Mouse (Mus musculus) adrenal gland, postnatal 25 days (tissue): Measurements from ENCODE around the gene Rbm18. TPM values are rescaled to one million over a fixed set of nuclear protein-coding genes. Genes with fewer than 3 reads are reported as not detected.

ENCODE experiments used
- DNase-seq: peaks from one replicate; pipeline ENCODE4 v3.0.0; 2021; ENCODE audit warnings: mixed read lengths
- total RNA-seq: library from RNA; stranded (reverse); gene quantifications from 2 replicates; pipeline ENCODE4 v1.2.3, GENCODE M21; 2021

The Rbm18 gene
- total RNA-seq, 1 experiment from 2014 or later = 27.0 TPM

DNA sequence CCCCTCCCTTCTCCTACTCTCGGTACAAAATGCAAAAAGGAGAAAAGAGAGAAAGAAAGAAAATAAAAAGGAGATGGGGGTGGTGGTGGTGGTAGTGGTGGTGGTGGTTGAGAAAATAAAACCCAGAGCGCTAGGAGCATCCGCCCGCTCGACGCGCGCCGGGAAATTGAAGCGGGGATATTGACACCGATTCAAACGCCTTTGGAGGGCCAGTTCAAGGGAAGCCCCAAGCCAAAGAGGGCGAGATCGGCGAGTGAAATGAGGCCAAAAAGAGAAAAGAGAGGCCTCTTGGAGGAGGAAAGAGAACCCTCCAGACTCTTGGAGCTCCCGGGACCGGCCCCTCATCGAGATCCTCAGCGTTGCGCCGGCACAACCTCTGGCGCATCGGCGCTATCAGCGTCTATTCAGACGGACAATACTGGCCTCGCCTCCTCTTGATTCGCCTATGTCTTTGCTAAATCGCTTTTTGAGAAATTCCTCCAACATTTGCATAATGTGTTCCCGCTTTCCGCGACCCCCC, 32.1 kb downstream of the Rbm18 start:
- DNase-seq = no peak

DNA sequence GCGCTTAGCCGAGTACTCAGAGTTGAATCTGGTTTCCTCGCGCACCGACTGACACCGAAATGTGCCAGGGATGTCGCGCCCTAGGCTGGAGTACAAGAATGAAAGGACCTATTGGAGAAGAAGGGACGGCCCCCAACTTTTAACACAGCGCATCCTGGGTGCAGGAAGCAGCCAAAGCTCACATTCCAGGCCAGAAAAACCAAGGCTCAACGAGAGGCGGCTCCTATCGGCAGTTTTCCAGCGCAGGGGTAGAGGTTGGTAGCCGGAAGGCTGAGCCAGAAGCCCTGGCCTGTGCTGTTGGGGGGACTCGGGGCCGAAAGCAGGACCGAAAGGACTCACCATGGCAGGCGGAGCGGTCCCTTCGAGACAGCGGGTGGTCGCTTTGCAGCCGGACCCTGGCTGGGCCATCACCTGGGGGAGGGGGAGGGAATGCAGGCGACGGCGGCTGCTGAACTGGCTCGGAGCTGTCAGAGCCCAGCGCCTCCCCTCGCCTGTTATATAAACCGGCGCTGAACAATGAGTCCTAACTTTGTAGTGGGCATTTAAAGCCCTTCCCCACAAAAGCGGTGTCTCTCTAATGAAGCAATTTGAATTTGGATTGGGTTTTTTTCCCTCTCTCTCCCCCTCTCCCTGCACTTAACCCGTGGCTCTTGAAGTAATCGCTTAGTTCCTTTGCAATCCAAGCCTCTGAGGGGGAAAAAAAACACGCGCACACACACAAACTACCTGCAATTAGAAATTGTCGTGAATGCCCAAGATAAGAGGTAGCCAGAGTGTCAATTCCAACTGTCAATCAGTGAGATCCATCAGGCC, 32.8 kb downstream of the Rbm18 start:
- DNase-seq = no peak

DNA sequence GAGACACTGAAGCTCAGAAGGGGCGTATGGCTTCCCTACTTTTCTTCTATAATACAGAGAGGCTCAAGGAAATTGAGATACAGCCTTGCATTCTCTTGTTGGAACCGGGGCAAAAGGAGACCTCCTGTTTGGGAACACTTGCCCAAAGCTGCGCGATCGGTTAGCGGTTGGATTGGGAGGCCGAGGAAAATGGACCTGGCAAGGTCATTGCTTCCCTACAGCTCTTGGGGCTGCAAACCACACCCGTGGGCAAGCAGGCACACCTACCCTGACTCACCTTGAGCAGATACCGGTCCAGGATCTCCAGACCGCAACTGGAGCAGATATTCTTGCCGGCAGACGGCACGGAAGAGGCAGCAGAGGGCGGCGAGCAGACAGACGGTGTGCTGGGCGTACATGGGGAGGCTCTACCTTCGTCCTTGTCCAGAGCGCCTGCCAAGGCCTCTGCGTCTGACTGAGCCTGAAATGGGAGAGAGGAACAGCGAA, 33.5 kb downstream of the Rbm18 start:
- DNase-seq = no peak

DNA sequence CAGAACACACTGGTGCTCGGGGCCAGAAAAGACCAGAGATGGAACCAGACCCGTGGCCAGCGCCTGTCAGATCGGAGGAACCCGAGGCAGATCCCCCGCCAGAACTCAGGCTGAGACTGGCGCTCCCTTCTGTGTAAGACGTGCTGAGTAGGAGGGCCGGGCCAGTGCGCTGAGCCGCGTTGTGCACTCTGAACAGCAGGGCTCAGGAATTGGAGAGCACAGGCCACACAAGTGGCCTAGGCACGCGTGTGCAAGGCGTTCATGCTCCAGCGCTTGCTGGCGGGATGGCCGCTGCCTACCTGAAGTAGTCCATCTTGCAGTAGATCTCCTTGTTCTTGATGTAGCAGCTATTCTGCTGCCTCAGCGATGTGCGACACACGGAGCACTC, 34.0 kb downstream of the Rbm18 start:
- no peak for DNase-seq

DNA sequence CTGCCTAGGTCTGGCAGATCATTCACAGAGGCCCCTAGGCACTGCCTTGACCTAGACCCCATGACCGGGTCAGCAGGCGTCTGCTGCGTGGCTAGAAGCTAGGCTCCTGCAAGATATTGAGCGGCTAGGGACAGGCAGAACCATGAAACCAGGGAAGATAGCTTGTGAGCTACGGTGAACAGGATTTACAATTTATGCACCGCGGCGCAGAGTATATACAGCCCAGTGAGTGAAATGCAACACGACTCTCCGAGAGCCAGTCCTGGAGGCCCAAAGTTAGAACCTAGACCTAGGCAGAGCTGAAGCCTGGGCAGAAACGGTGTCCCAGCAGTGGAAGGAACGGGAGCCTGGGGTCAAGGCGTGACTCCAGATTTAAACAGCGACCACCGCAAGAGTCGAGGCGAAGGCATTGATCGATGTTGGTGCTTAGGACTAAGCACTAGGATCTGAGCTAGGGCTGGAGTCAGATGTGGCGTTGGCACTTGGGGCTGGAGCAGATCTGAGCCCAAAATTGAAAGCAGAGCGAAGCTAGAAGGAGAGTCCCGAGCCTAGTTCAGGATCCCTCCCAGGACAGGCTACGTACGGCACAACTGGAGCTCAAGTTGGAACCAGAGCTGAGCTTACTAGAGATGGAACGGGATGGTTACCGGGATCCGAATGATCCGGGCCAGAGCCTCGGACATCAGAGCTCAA, 34.6 kb downstream of the Rbm18 start:
- DNase-seq = no peak

DNA sequence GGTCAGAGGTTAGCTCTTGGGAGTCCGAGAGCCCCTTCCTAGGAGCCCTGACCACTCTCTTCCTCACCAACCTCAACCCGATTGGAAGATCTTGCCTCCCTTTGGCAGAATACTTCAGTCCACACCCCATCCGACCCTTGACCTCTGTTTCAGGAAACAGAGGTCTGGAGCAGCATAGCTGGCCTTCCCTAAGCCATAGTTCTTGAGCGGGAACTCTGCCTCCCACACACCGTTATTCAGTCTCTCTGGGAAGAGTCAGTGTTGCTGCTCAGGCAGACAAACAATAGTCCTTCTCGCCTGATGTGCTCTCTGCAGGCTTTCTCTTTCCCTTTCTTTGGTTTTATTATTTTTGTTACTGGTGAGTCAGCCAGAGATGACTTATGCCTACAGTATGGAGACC, 36.8 kb downstream of the Rbm18 start:
- DNase-seq = no peak

DNA sequence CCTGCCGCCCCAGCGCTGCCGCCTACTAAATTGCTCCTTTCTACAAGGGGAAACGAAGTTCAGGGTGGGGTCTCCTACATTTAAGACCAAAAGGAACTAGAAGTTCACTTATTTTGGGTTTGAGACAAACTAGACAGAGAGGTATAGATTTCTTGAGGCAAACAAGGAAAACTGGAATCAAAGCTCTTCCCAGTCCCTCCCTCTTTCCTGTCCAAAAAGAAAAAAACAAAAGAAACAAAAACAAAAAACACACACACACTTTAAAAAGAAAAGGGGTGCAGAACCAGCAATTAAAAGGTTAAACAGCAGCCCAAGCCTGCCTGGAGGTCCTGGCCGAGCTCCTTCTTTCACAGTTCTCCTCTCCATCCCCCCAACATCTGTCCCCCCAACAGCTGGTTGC, 38.6 kb downstream of the Rbm18 start:
- no peak for DNase-seq

DNA sequence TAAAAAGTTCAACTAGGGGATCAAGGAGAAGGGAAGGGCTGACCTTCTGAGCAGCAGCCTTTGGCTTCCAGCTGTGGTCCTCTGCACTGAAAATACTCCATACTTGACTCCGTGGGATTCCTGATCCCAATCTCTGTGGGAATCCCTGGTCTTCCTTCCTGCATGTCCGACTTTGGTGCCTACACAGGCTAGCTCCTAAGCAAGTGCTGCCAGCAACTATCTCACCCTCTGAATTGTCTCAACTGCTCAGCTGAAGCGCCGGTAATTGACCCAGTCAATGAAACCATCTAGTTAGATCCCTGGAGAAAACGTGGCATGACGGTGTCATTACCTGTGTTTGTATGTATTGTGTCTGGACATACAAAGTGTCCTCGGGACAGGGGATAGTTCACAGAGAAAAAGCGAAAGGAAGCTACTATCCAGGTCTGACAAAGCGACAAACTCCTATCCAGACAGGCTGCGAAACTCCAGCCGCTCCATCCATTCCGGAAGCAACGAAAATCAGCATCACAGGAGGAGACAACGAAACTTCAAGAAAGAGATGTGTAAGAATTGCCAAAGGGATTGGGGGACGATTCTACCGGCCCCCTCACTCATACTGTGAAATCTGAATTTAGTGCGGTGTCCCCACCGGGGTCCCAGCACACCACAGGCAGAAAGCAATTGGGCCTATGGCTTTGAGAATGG, 39.3 kb downstream of the Rbm18 start:
- DNase-seq = no peak

DNA sequence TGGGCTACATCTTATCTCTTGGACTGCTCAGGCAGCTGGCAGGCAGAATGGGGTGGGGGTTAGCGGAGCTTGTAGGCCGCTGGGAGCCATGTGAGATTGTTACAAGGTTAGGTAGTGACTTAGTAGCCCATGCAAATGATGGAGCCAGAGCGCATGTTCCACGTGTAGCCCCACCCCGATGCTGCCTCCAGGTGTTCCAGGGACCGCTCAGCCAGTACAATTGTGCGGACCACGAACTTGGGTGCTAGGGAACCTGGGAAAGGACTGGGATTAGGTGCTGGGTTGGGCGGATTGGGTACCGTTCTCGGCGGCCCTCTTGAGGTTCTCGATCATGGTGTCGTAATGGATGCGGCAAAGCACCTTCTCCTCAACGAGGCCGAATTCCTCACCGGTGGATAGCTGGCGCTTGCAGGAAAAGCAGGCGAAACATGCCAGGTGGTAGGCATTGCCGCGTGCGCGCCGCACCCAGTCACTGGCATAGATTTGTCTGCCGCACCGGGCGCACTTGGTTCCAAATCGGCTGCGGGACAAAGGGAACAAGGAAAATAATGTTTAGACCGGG, 42.6 kb downstream of the Rbm18 start:
- no peak for DNase-seq

DNA sequence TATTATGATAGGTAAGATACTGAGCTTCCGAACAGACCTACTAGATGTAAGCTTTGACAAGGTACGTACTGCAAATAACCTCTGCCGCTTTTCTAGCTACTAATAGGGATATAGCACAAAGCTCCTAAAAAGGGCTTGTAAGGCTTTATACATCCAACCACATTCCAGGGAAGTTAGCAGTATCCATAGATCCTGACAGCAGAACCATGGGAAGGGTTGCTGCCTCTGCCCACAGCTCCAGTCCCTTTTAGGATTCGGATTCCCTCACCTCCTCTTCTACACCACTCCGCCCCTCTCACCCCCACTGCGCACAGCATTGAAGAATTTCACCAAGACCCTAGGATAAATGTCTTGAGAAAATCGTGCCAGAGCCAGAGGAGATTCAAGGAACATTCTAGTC, 43.3 kb downstream of the Rbm18 start:
- no peak for DNase-seq

DNA sequence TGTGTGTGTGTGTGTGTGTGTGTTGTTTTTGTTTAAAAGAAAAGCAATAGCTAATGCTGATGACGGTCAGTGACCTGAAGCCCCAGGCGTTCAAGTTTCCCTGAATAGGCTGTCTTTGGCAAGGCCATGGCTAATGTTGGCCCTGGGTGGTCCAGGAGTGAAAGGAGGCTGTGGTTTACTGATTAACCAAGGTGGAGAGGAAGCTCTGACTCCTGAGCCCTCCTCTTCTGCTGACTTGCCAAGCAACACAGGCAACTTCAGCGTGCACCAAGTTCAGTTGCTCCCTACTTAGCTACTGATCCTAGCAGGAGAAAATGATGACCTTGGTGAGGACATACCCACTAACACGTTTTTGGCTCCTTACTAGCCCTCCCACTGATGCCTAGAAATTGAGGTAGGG, 43.8 kb downstream of the Rbm18 start:
- DNase-seq = no peak

DNA sequence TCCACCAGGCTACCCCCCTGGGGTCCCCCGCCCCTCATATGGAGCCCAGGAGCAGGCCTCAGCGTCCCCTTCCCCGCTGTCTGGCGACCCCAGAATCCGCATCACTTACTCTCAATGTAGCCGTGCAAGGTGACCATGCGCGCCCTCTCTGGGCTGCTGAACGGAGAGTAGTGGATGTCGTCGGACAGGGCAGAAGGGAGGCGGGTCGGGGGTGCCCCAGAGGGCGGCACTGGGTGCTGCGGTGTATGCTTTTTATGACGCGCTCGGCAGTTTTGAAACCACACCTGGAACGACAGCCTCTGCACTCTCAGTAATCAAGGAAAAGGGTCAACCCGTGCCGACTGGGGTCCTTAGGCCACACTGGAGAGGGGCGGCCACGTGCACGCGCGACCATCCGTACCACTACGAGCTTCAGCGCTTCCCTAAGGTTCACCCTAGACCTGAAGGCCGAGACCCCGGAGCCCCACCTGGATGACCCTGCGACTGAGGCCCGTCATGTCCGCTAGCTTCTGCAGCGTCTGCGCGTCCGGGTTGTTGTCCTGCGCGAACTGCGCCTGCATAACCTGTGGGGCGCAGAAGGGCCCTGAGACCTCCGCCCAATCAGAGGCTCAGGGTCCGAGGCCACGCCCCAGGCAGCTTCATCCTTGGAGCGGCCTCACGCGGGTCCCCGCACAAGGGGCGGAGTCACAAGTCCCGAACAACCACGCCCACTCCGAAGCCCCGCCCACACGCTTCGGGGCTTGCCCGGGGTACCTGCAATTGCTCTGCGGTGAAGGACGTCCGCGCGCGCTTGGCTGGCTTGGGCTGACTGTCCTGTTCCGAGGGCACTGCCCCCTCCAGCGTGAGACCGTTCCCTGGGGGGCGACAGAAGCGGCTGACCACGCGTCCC, 45.5 kb downstream of the Rbm18 start:
- peak; percentile 60 for DNase-seq

DNA sequence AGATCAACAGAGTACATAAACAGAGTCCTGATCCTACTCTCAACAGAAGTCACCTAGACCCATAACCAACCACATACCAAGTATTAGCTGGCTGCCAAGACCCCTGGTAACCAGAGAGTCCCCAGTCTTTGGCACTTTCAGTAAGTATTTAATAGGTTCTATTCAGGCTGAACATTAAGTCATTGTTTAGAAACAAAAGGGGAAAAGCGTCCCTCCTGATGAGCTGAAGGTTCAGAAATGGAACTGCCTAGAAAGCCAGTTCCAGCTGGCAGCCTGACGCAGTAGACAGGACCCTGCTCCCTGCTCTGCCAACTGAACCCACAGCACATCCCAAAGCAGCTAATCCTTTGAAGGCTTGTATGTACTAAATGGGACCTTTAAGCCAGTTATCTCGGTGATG, 47.4 kb downstream of the Rbm18 start:
- DNase-seq = no peak

DNA sequence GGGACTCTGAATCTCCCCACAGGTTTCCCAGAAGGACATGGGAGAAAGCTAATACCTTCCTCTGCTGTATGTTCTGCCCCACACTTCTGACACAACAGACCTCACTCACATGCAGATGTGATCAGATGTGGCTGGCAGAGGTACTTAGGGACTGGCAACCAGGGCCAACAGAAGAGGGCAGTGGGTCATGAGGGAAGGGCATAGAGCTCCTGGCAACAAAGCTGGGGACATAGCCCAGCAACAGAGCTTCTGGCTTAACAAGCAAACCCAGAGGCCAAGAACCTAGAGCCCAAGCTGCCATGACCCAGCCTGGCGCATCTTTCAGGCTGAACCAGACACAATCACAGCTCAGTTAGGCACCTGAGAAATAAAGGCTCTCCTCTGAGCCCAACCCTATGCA, 51.5 kb downstream of the Rbm18 start:
- DNase-seq = no peak

DNA sequence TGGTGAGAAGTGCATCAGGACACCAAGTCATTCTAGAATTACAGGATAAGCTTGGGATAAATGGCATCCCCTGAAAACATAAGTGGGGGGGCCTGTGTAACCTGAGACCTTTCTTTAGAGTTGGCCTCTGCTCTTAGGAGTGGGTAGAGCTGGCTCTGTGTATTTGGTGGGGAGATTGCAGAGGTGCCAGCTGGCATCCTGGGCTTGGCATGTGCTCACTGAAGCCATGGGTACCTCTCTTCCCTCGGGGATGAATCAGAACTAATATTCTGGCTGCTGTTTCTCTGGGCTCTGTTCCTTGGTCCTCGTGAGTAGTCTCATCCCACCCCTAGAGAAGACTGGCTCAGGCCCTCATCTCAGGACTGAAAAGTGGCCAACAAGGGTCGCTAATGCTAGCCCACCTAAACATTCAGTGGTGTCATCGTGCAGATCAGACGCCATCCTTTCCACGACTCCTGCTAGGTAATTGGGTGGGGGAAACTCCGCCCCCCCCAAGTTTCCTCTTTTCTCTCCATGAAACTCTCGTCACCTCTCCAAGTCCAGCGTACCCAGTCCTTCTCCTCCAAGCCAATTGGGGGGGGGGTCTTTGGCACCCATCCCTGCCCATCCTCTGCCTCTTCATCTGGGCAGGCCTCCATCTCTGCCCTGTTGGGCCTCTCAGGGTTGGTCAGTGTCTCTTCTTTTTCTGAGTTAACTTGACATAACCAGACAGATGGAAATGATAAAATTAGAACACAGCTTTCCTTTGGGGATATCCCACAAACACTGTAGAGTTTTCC, 53.6 kb downstream of the Rbm18 start:
- no peak for DNase-seq

DNA sequence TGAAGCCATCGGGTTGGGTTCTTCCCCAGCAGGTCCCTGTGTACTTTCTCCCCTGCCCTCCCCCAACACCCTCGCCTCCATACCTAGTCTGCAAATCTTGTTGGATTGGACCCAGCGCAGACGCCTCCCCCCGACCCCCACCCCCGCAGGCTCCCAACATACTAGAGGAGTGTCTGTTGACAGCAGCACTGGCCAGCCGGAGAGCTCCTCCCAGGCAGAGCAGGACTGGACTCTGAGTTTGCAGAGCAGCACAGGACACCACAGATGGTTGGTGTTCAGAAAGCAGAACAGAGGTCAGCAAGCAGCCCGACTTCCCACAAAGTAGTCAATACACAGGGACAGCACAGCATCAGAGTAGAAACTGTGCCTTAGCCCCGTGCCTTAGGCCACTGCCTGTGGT, 55.1 kb downstream of the Rbm18 start:
- DNase-seq = no peak

DNA sequence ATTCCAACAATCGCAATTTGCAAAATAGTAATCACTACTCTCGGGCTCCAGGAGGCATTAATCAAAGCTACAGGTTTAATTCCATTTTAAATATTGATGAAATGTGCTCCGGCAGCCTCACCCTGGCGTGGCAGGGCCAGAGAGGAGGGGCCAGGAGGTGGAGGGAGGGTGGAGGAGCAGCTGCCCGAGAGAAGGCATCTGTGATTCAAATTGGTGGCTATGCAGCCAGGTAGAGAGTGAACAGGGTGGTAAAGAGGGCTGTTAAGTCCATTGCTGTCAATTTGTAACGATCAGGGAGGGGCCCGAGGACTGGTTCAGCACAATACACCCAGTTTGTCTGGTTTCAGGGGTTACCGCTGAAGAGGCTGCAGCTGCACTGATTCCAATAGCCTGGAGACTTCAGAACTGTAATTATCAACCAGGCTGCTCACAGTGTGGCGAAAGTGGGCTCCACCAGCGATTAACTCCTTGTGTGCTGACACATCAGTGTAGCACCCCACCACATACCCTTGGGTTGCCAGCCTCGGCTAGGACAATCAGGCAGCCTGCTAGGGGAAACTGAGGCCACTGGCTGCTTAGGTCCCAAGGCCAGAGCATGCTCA, 59.3 kb downstream of the Rbm18 start:
- DNase-seq = no peak

DNA sequence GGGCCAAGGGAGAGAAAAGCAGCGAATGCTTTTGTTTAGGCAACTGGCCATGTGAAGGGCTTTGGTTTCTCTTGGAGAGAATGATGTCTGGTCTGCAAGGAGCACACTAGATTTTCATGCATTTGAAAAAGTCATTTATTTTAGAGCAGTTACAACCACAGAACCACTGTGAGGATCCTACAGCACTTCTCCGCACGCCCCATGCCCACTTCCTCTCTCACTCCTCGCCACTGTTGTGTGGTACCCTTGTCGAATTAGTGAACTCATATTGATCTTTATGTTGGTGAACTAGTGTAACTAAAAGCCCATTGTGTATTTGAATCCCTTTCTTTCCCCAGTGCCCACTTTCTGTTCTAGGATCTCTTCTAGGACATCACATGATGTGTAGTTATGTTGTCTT, 61.4 kb downstream of the Rbm18 start:
- DNase-seq = no peak

DNA sequence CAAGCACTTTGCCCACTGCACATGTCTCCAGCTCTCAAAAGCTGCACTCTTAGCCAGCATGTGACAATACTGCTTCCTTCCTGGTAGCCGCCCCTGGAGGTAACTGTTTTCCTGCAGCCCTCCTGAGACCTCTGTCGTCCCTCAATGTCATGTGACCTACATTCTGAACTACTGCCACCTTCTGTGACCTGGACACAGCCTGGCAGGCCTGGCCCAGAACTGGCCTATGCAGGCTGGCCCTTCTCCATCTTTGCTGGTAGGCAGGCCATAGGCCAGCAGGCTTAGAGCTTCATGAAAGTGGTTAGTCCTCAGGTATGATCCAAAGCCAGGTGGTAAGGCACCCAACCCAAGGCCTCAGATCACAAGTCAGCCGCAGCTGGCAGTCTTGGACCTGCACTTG, 62.8 kb downstream of the Rbm18 start:
- peak; percentile 6 for DNase-seq

DNA sequence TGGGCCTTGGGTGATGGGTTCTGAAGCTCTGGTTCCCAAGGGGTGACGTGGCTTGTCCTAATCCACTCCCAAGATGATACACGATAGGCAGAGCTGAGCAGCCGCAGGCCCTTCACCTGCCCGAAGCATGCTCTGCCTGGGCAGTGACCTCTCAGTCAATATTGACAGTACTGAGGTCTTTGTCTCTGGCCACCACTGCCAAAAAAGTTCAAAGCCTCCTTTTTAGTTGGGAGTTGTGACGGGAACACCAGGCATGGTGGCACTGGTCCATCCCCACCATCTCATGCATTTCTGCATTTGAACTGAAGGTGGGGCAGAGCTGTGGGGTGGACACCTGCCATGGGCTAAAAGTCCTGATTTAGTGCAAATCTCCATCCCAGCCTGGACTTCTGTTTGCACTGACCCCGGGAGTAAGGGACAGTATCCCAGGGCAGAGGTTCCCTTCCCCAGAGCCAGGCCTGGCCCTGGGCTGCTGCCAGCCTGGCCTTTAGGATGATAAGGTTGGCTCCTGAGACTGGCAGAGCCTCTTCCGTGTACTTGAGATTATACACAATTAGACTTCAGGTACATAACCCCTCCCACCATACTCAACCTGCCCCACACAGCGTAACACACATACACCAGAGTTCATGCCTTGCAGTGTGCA, 64.8 kb downstream of the Rbm18 start:
- DNase-seq = no peak
